Mouse (Mus musculus) neural tube, embryonic 15.5 days (tissue): ENCODE data around the gene Rnf214. TPM values are rescaled to one million over a fixed set of nuclear protein-coding genes. Genes with fewer than 3 reads are reported as not detected.

Experiments
- ATAC-seq: fragments of 200-750 bp; cut with Nextera tagmentation; 2 replicates; pipeline ENCODE4 v1.8.0; 2017; ENCODE audit warnings: mild to moderate bottlenecking, moderate TSS enrichment, moderate library complexity; ENCODE audit not compliant: low FRiP score
- H3K27ac ChIP-seq: fragments of 300-500 bp; sonication (generic); replicated peaks from 2 replicates; pipeline ENCODE4 v1.5.1; 2015; ENCODE audit warnings: mild to moderate bottlenecking, inconsistent platforms
- H3K27me3 ChIP-seq: fragments of 300-500 bp; sonication (generic); replicated peaks from 2 replicates; pipeline ENCODE4 v1.6.1; 2015; ENCODE audit warnings: inconsistent platforms
- H3K36me3 ChIP-seq: fragments of 300-500 bp; sonication (generic); 2 replicates; pipeline ENCODE4 v1.6.1; 2015; ENCODE audit warnings: inconsistent platforms
- H3K4me1 ChIP-seq: fragments of 300-500 bp; sonication (generic); 2 replicates; pipeline ENCODE4 v1.6.1; 2015; ENCODE audit warnings: inconsistent platforms
- H3K4me2 ChIP-seq: fragments of 300-500 bp; sonication (generic); 2 replicates; pipeline ENCODE4 v1.6.1; 2015; ENCODE audit warnings: inconsistent platforms, mild to moderate bottlenecking, moderate library complexity
- H3K4me3 ChIP-seq: fragments of 300-500 bp; sonication (generic); replicated peaks from 2 replicates; pipeline ENCODE4 v1.5.1; 2015; ENCODE audit warnings: mild to moderate bottlenecking, inconsistent platforms
- H3K9ac ChIP-seq: fragments of 300-500 bp; sonication (generic); replicated peaks from 2 replicates; pipeline ENCODE4 v1.6.1; 2015; ENCODE audit warnings: mild to moderate bottlenecking, inconsistent platforms
- H3K9me3 ChIP-seq: fragments of 300-500 bp; sonication (generic); replicated peaks from 2 replicates; pipeline ENCODE4 v1.6.1; 2016; ENCODE audit warnings: inconsistent platforms
- WGBS: fragments of 180-500 bp; shearing (Covaris S2); methylation state at CpG from one replicate; pipeline ENCODE4 v1.1.7; 2015; ENCODE audit warnings: mixed read lengths; 5-methylcytosine and 5-hydroxymethylcytosine counted together
- polyA plus RNA-seq: library from polyadenylated mRNA; unstranded; fragments of >200 nt; fragmentation: Nextera tagmentation; extraction: Ambion mirVana; gene quantifications from 2 replicates; pipeline ENCODE4 v1.2.1, GENCODE M21; 2015

The Rnf214 gene
- 77.0 and 83.6 TPM in 2 replicates for polyA plus RNA-seq

- peaks cover 31% of the 10 kb centered on the region for H3K4me1 ChIP-seq
- peaks cover 39% of the 10 kb centered on the region for H3K36me3 ChIP-seq
- under 1% methylated on average over 76 of the region's 80 CpGs for WGBS
- peak; percentile 95 for ATAC-seq
- H3K9ac ChIP-seq: peak within 1 kb of the TSS; percentile 98
- peak within 1 kb of the TSS; percentile 98 for H3K27ac ChIP-seq
- H3K4me2 ChIP-seq: peak within 1 kb of the TSS; percentile 74
- H3K27me3 ChIP-seq: no peaks in the 10 kb centered on the region
- H3K9me3 ChIP-seq: no peaks in the 10 kb centered on the region
- H3K4me3 ChIP-seq: peak within 1 kb of the TSS; percentile 87
Observed at GRCm38 (mm10) chr9:45906355-45907077, at the start of gene Rnf214, which contains the start of gene Pcsk7. Gene Rnf214, minus strand, starts transcription at chr9:45906911. Gene Pcsk7, plus strand, starts transcription at chr9:45906497.

DNA sequence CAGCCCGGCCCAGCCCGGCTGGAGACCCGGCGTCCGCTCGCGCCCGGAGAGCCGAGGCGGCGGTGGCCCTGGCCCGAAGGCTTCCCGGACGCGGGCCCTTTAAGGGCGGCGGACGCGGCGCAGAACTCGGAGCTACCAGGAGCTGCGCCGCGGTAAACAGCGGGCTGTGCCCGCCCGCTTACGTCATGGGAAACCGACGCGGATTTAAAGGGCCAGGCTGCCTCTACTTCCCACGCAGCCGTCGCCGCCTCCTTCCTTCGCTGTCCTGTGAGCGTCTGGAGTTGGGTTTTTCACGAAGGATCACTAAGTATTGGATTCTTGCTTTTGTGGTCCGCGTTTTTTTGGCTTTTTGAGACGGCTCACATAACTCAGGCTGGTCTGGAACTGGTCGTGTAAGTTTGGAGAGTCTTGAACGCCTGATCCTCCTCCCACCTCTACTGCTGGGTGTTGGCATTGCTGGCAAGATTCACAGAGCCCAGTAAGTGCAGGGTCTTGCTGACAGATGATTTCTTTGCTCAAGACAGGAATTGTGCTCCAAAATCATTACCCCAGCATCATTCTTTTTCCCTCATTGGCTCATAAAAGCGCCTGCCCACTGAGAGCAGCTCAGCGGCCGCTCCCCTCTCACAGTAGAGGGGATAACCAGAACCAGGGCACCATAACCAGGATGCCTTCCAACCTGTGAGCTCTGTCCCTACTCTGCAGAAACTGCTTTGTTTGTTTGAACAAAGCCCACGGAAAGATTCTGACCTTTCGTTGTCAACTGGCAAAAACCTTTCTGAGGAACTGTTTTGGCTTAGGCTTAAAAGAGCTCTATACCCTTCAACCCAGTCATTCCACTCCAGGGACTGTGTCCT is 48.6 kb upstream of the Rnf214 start, which contains the start of gene Sidt2:
Sidt2 (minus strand) TSS at position 152 of the 857 bp plus-strand sequence.
- peak within 1 kb of the TSS; percentile 94 for H3K4me2 ChIP-seq
- ATAC-seq: peak; percentile 97
- no peaks in the 10 kb centered on the region for H3K27me3 ChIP-seq
- peak within 1 kb of the TSS; percentile 96 for H3K9ac ChIP-seq
- H3K4me1 ChIP-seq: peaks cover 52% of the 10 kb centered on the region
- peak within 1 kb of the TSS; percentile 90 for H3K4me3 ChIP-seq
- peaks cover 20% of the 10 kb centered on the region for H3K36me3 ChIP-seq
- under 1% methylated on average over 47 of the region's 48 CpGs for WGBS
- peak within 1 kb of the TSS; percentile 90 for H3K27ac ChIP-seq
- H3K9me3 ChIP-seq: no peaks in the 10 kb centered on the region

- Histone ChIP-seq H3K36me3 (peaks cover 28% of the 10 kb centered on the region), H3K4me2 (peak overlapping the region; percentile 94), H3K9ac (peak overlapping the region; percentile 96), H3K9me3 (no peaks in the 10 kb centered on the region), H3K27ac (peak overlapping the region; percentile 90), H3K27me3 (no peaks in the 10 kb centered on the region), H3K4me3 (peak overlapping the region; percentile 90), H3K4me1 (peaks cover 52% of the 10 kb centered on the region)
- peak; percentile 55 for ATAC-seq
- 1% methylated on average over 51 of the region's 63 CpGs for WGBS
Observed at GRCm38 (mm10) chr9:45954294-45955106, 47.8 kb upstream of the Rnf214 start.

- Histone ChIP-seq H3K4me2 (peak overlapping the region; percentile 94), H3K27ac (peak overlapping the region; percentile 90), H3K27me3 (no peaks in the 10 kb centered on the region), H3K9me3 (no peaks in the 10 kb centered on the region), H3K36me3 (peaks cover 35% of the 10 kb centered on the region), H3K4me3 (peak overlapping the region; percentile 90), H3K9ac (peak overlapping the region; percentile 96), H3K4me1 (peaks cover 47% of the 10 kb centered on the region)
- 67% methylated on average over 13 of the region's 13 CpGs for WGBS
- no peak for ATAC-seq
Observed at GRCm38 (mm10) chr9:45953511-45954293, 47.0 kb upstream of the Rnf214 start.

GRCm38 (mm10) chr9:45952890-45953289 is 46.2 kb upstream of the Rnf214 start:
- no peak for ATAC-seq
- H3K4me1 ChIP-seq: peaks cover 40% of the 10 kb centered on the region
- peak overlapping the region; percentile 94 for H3K4me2 ChIP-seq
- H3K27me3 ChIP-seq: no peaks in the 10 kb centered on the region
- H3K36me3 ChIP-seq: peaks cover 43% of the 10 kb centered on the region
- H3K4me3 ChIP-seq: no peak overlapping the region
- 0 out of 2 replicates have a peak overlapping the region, but pooled peaks have one; percentile 24 for H3K9ac ChIP-seq
- H3K27ac ChIP-seq: no peak overlapping the region
- 84% methylated on average over 7 of the region's 7 CpGs for WGBS
- no peaks in the 10 kb centered on the region for H3K9me3 ChIP-seq

GRCm38 (mm10) chr9:45952057-45952456 is 45.3 kb upstream of the Rnf214 start:
- ATAC-seq: no peak
- H3K36me3 ChIP-seq: peaks cover 49% of the 10 kb centered on the region

DNA sequence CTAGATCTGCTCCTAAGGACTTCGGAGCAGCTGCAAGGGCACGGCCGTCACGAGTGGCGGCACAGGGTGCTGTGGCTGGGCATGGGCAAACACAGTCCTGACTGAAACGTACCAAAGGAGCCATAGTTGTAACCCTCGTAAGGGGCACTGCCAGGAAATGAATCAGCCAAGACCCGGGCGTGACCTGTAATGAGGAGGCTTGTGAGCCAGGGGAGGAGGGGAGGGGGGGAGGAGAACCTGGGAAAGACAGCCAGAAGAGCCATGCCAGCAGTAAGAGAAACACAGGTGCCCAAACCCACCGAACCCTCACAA is 40.1 kb upstream of the Rnf214 start:
- Histone ChIP-seq H3K27me3 (no peaks in the 10 kb centered on the region), H3K4me1 (no peaks in the 10 kb centered on the region), H3K9ac (no peak overlapping the region), H3K4me2 (no peak overlapping the region), H3K36me3 (peaks cover 91% of the 10 kb centered on the region), H3K27ac (no peak overlapping the region), H3K9me3 (no peaks in the 10 kb centered on the region), H3K4me3 (no peak overlapping the region)
- 88% methylated on average over 10 of the region's 10 CpGs for whole genome bisulfite sequencing
- no peak for ATAC-seq

More at GRCm38 (mm10) chr9:45952057-45952456, 45.3 kb upstream of the Rnf214 start:
- Histone ChIP-seq H3K4me1 (peaks cover 33% of the 10 kb centered on the region), H3K4me3 (no peak overlapping the region), H3K4me2 (no peak overlapping the region), H3K27ac (no peak overlapping the region), H3K9me3 (no peaks in the 10 kb centered on the region), H3K27me3 (no peaks in the 10 kb centered on the region), H3K9ac (no peak overlapping the region)
- WGBS: 94% methylated on average over 4 of the region's 4 CpGs

DNA sequence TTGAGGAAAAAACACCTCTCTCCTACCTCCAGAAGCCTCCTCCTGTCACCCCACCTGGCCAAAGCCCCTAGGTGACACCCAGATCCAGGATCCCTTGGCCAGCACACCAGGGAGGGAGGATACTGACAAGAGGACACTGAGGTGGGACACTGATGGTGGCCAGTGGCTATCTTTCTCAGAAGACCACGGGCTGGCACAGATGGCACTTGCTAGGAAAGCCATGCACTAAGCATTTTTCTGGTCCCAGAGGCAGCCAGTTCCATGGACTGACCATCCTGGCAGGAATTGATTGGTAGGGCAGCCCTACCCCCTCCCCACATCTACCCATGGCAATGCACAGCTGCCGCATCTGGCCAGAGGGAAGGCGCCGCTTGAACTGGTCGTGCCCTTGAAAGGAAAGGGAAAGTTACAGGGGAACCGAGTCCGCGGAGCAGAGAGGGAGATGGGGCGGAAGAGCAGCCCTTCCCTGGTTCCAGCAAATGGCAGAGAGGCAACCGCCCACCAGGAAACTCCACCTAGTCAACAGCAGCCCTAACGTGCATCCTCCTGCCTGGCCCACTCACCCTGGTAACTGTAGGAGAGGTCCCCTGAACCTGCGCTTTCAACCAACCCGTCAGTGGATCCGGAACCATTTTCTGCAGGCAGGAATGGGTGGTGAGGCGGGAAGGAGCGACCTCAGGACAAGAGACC is 39.6 kb upstream of the Rnf214 start:
- no peak for ATAC-seq
- H3K9ac ChIP-seq: no peak overlapping the region
- 89% methylated on average over 16 of the region's 16 CpGs for WGBS
- no peaks in the 10 kb centered on the region for H3K9me3 ChIP-seq
- peaks cover 92% of the 10 kb centered on the region for H3K36me3 ChIP-seq
- no peaks in the 10 kb centered on the region for H3K27me3 ChIP-seq
- no peak overlapping the region for H3K27ac ChIP-seq
- no peak overlapping the region for H3K4me3 ChIP-seq
- no peaks in the 10 kb centered on the region for H3K4me1 ChIP-seq
- no peak overlapping the region for H3K4me2 ChIP-seq

- ATAC-seq: no peak
- H3K27me3 ChIP-seq: no peaks in the 10 kb centered on the region
- no peak overlapping the region for H3K27ac ChIP-seq
- H3K4me3 ChIP-seq: no peak overlapping the region
- 87% methylated on average over 13 of the region's 13 CpGs for WGBS
- peaks cover 93% of the 10 kb centered on the region for H3K36me3 ChIP-seq
- H3K4me2 ChIP-seq: no peak overlapping the region
- no peak overlapping the region for H3K9ac ChIP-seq
- H3K9me3 ChIP-seq: no peaks in the 10 kb centered on the region
- no peaks in the 10 kb centered on the region for H3K4me1 ChIP-seq
Observed at GRCm38 (mm10) chr9:45945721-45946120, 39.0 kb upstream of the Rnf214 start.
